Mouse (Mus musculus) gonadal fat pad, adult 2 months (tissue): Measurements from ENCODE around the gene Styx. TPM values are rescaled to one million over a fixed set of nuclear protein-coding genes. Genes with fewer than 3 reads are reported as not detected.
"Not testable (repeated sequence)": the region's sequence is repeated elsewhere in the genome, so short reads cannot be mapped to it uniquely, and the experiment has no call there.

Experiments used
- DNase-seq: peaks from one replicate; pipeline ENCODE4 v3.0.0-alpha.2; 2012; ENCODE audit warnings: low read depth
- polyA plus RNA-seq: library from polyadenylated mRNA; depleted of rRNA; stranded (reverse); fragments of >200 nt; gene quantifications from 2 replicates; pipeline ENCODE4 v1.2.3, GENCODE M21; 2012

Styx gene
- polyA plus RNA-seq, 1 experiment = 2.7 TPM

GRCm38 (mm10) chr14:45364211-45365195 is 13.6 kb downstream of the Styx start:
- DNase-seq = no peak

- no peak for DNase-seq
Measured at GRCm38 (mm10) chr14:45365196-45365587, 14.3 kb downstream of the Styx start.

GRCm38 (mm10) chr14:45378771-45379170 is 27.9 kb downstream of the Styx start:
- DNase-seq = no peak

- DNase-seq = no peak
Measured at GRCm38 (mm10) chr14:45380756-45381155, 29.9 kb downstream of the Styx start.

GRCm38 (mm10) chr14:45382912-45383311 is 32.0 kb downstream of the Styx start:
- no peak for DNase-seq

GRCm38 (mm10) chr14:45385596-45385995 is 34.7 kb downstream of the Styx start:
- no peak for DNase-seq

- no peak for DNase-seq
Measured at GRCm38 (mm10) chr14:45387480-45387879, 36.6 kb downstream of the Styx start.

- no peak for DNase-seq
Measured at GRCm38 (mm10) chr14:45388345-45389181, 37.7 kb downstream of the Styx start.

GRCm38 (mm10) chr14:45389194-45389593 is 38.3 kb downstream of the Styx start:
- DNase-seq = no peak

- no peak for DNase-seq
Measured at GRCm38 (mm10) chr14:45399836-45400235, 48.9 kb downstream of the Styx start.

GRCm38 (mm10) chr14:45403651-45404050 is 52.8 kb downstream of the Styx start:
- DNase-seq = no peak

GRCm38 (mm10) chr14:45404813-45405212 is 53.9 kb downstream of the Styx start, which contains the start of gene Gnpnat1:
TSS of gene Gnpnat1 (minus strand) at chr14:45404913.
- DNase-seq = not testable (repeated sequence)

- no peak for DNase-seq
Measured at GRCm38 (mm10) chr14:45416265-45416664, 65.4 kb downstream of the Styx start.

GRCm38 (mm10) chr14:45418553-45418952 is 67.7 kb downstream of the Styx start:
- DNase-seq = no peak

- DNase-seq = no peak
Measured at GRCm38 (mm10) chr14:45419323-45419722, 68.4 kb downstream of the Styx start.

GRCm38 (mm10) chr14:45422371-45422770 is 71.5 kb downstream of the Styx start:
- no peak for DNase-seq

GRCm38 (mm10) chr14:45423220-45423619 is 72.3 kb downstream of the Styx start:
- no peak for DNase-seq

GRCm38 (mm10) chr14:45430066-45430842 is 79.4 kb downstream of the Styx start:
- DNase-seq = no peak

- DNase-seq = no peak
Measured at GRCm38 (mm10) chr14:45432003-45432402, 81.1 kb downstream of the Styx start.

GRCm38 (mm10) chr14:45434220-45434619 is 83.3 kb downstream of the Styx start:
- DNase-seq = no peak

GRCm38 (mm10) chr14:45438250-45438930 is 87.5 kb downstream of the Styx start:
- no peak for DNase-seq
